ENCODE assay signal across 17 mouse cellular contexts in the genomic region with DNA sequence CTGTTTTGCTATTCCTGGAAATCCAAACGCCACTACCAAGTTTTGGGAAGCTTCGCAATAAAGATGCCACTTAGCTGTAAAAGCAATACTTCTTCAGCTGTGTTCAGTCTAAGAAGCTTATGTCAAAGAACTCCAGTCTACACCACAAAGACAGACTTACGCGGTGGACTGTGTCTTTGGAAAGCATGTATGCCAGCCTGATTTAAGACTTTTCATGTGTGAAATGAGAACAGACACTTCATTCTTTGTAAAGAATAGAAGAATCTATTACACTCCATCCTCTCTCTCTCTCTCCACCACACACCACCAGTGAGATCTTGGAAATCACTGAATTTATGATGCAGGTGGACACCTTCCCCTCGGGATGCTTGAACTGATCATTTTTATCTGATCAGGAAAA. TPM values are rescaled to one million over a fixed set of nuclear protein-coding genes. Genes with fewer than 3 reads are reported as not detected.
"Had no signal": no experiment of that assay in that cellular context is flagged by ENCODE, and none has a peak within 500 bp of the region (broad histone marks: within the 10 kb centered on the region; RNA-seq: fewer than 3 reads in every experiment).

No protein-coding gene starts in this region.

- H3K9ac ChIP-seq: kidney, embryonic 15.5 days; limb, embryonic 12.5 days; limb, embryonic 15.5 days; liver, embryonic 14.5 days; liver, postnatal 0 days; lung, embryonic 14.5 days; neural tube, embryonic 12.5 days; neural tube, embryonic 15.5 days had no signal

- DNase-seq: kidney, adult 8-10 months; kidney, postnatal 14 days; left cerebral cortex, postnatal 4 days; liver, postnatal 0 days; lung, embryonic 14.5 days; thymus, adult 18-20 months; thymus, postnatal 4 days had no signal

- ATAC-seq: liver, postnatal 0 days; lung, postnatal 0 days had no signal

- H3K27me3 ChIP-seq: kidney, embryonic 15.5 days; limb, embryonic 12.5 days; limb, embryonic 15.5 days; neural tube, embryonic 12.5 days; neural tube, embryonic 15.5 days had no signal

- H3K9me3 ChIP-seq: kidney, embryonic 15.5 days; limb, embryonic 12.5 days; limb, embryonic 15.5 days; neural tube, embryonic 12.5 days; neural tube, embryonic 15.5 days had no signal

- H3K36me3 ChIP-seq: kidney, embryonic 15.5 days; limb, embryonic 12.5 days; limb, embryonic 15.5 days; neural tube, embryonic 12.5 days; neural tube, embryonic 15.5 days had no signal

- H3K4me2 ChIP-seq: kidney, embryonic 15.5 days; limb, embryonic 12.5 days; limb, embryonic 15.5 days; liver, embryonic 11.5 days; lung, embryonic 14.5 days; neural tube, embryonic 12.5 days; neural tube, embryonic 15.5 days had no signal

- H3K4me1 ChIP-seq: kidney, embryonic 15.5 days; limb, embryonic 12.5 days; limb, embryonic 15.5 days; neural tube, embryonic 12.5 days; neural tube, embryonic 15.5 days had no signal

- H3K27ac ChIP-seq: kidney, embryonic 15.5 days; limb, embryonic 12.5 days; limb, embryonic 15.5 days; liver, embryonic 14.5 days; macrophage; neural tube, embryonic 12.5 days; neural tube, embryonic 15.5 days had no signal

- H3K4me3 ChIP-seq: kidney, embryonic 15.5 days; limb, embryonic 12.5 days; limb, embryonic 15.5 days; neural tube, embryonic 12.5 days; neural tube, embryonic 15.5 days had no signal

RNA-seq across cellular contexts. Expression of a gene that starts 58.5 kb away (rescaled TPM):
- total RNA-seq: megakaryocyte, adult 5-6 weeks had no signal
- polyA plus RNA-seq: macrophage had no signal
